Mouse (Mus musculus): ENCODE measurements around the gene Chuk.

DNA sequence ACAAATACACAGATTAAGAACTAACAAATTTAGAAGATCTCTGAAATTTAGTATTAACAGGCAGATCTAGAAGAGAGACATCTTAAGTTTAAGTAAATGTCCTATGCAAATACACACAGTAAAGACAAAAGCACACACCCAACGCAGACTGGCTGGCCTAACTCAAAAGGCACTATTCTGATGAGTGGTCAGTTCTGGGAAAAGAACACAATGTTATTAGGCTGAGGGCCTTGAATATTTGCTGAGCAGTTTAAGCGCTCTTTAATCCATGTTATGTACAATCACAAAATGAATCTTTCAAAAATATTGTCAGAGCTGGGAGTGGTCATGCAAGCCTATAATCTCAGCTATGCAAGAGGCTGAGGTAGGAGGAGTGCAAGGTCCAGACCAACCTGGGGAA is 42.5 kb downstream of the Chuk start:
- TF ChIP-seq ZC3H11A (IDR thresholded peaks at IDR 0.05; ENCODE audit: borderline replicate concordance, low read depth, low read length): no peak
- no peak for TF ChIP-seq HCFC1 (IDR thresholded peaks at IDR 0.05; ENCODE audit: borderline replicate concordance, insufficient read depth, low read length)
